Mouse (Mus musculus) heart, embryonic 15.5 days (tissue): ENCODE measurements around the gene Epn2. TPM values are rescaled to one million over a fixed set of nuclear protein-coding genes. Genes with fewer than 3 reads are reported as not detected.
A peak's percentile ranks its signal among the peaks of the same experiment; 100 is the strongest.

ENCODE experiments used
- ATAC-seq: fragments of 200-750 bp; cut with Nextera tagmentation; replicated peaks from 2 replicates; pipeline ENCODE4 v1.8.0; 2017; ENCODE audit warnings: low read depth, moderate TSS enrichment; ENCODE audit not compliant: insufficient number of reproducible peaks, insufficient read depth, low FRiP score
- H3K27ac ChIP-seq: fragments of 300-500 bp; sonication (generic); 2 replicates; pipeline ENCODE4 v1.5.1; 2015; ENCODE audit warnings: mild to moderate bottlenecking, inconsistent platforms
- H3K27me3 ChIP-seq: fragments of 300-500 bp; sonication (generic); 2 replicates; pipeline ENCODE4 v1.6.1; 2015; ENCODE audit warnings: inconsistent platforms
- H3K36me3 ChIP-seq: fragments of 300-500 bp; sonication (generic); 2 replicates; pipeline ENCODE4 v1.6.1; 2015; ENCODE audit warnings: mild to moderate bottlenecking, inconsistent platforms
- H3K4me1 ChIP-seq: fragments of 300-500 bp; sonication (generic); replicated peaks from 2 replicates; pipeline ENCODE4 v1.6.1; 2015; ENCODE audit warnings: inconsistent platforms
- H3K4me2 ChIP-seq: fragments of 300-500 bp; sonication (generic); 2 replicates; pipeline ENCODE4 v1.6.1; 2015; ENCODE audit warnings: inconsistent platforms, mild to moderate bottlenecking, moderate library complexity
- H3K4me3 ChIP-seq: fragments of 300-500 bp; sonication (generic); 2 replicates; pipeline ENCODE4 v1.5.1; 2015; ENCODE audit warnings: mild to moderate bottlenecking, inconsistent platforms
- H3K9ac ChIP-seq: fragments of 300-500 bp; sonication (generic); 2 replicates; pipeline ENCODE4 v1.6.1; 2015; ENCODE audit warnings: mild to moderate bottlenecking, inconsistent platforms
- H3K9me3 ChIP-seq: fragments of 300-500 bp; sonication (generic); replicated peaks from 2 replicates; pipeline ENCODE4 v1.6.1; 2016; ENCODE audit warnings: inconsistent platforms
- WGBS: fragments of 180-500 bp; shearing (Covaris S2); methylation state at CpG from one replicate; pipeline ENCODE4 v1.1.7; 2015; ENCODE audit warnings: mixed read lengths; 5-methylcytosine and 5-hydroxymethylcytosine counted together
- polyA plus RNA-seq: library from polyadenylated mRNA; unstranded; fragments of >200 nt; fragmentation: Nextera tagmentation; extraction: Ambion mirVana; gene quantifications from 2 replicates; pipeline ENCODE4 v1.2.1, GENCODE M21; 2015

The Epn2 gene
- polyA plus RNA-seq, 1 experiment from 2014 or later = 20.2 TPM

- peaks cover 44% of the 10 kb centered on the region for H3K4me1 ChIP-seq
- H3K4me3 ChIP-seq = no peak overlapping the region
- H3K9ac ChIP-seq = no peak overlapping the region
- peaks cover 47% of the 10 kb centered on the region for H3K36me3 ChIP-seq
- 89% methylated on average over 2 of the region's 2 CpGs for WGBS
- H3K4me2 ChIP-seq = no peak overlapping the region
- no peak overlapping the region for H3K27ac ChIP-seq
- H3K9me3 ChIP-seq = no peaks in the 10 kb centered on the region
- H3K27me3 ChIP-seq = no peaks in the 10 kb centered on the region
- ATAC-seq = no peak
Measured at GRCm38 (mm10) chr11:61489085-61489484, 90.4 kb downstream of the Epn2 start.

- no peak for ATAC-seq
- H3K27me3 ChIP-seq = no peaks in the 10 kb centered on the region
- H3K4me1 ChIP-seq = peaks cover 39% of the 10 kb centered on the region
- no peak overlapping the region for H3K4me3 ChIP-seq
- H3K36me3 ChIP-seq = peaks cover 47% of the 10 kb centered on the region
- 84% methylated on average over 7 of the region's 7 CpGs for WGBS
- peak overlapping the region; percentile 51; the same call in 1 of the 2 replicates for H3K4me2 ChIP-seq
- H3K9me3 ChIP-seq = no peaks in the 10 kb centered on the region
- H3K27ac ChIP-seq = peak overlapping the region; percentile 54
- H3K9ac ChIP-seq = no peak overlapping the region
Measured at GRCm38 (mm10) chr11:61487936-61488335, 91.6 kb downstream of the Epn2 start.

GRCm38 (mm10) chr11:61487401-61487800 is 92.1 kb downstream of the Epn2 start:
- H3K9me3 ChIP-seq = no peaks in the 10 kb centered on the region
- H3K36me3 ChIP-seq = peaks cover 43% of the 10 kb centered on the region
- peaks cover 34% of the 10 kb centered on the region for H3K4me1 ChIP-seq
- ATAC-seq = 0 out of 2 replicates have a peak, but pooled peaks have one; percentile 29
- H3K4me2 ChIP-seq = peak overlapping the region; percentile 51; the same call in 1 of the 2 replicates
- no peaks in the 10 kb centered on the region for H3K27me3 ChIP-seq
- peak overlapping the region; percentile 54 for H3K27ac ChIP-seq
- no peak overlapping the region for H3K9ac ChIP-seq
- peak overlapping the region; percentile 41; the same call in 1 of the 2 replicates for H3K4me3 ChIP-seq
- 16% methylated on average over 2 of the region's 2 CpGs for WGBS

GRCm38 (mm10) chr11:61486458-61487219 is 92.8 kb downstream of the Epn2 start:
- peak overlapping the region; percentile 51 for H3K4me2 ChIP-seq
- peak overlapping the region; percentile 83 for H3K27ac ChIP-seq
- ATAC-seq = no peak
- no peaks in the 10 kb centered on the region for H3K27me3 ChIP-seq
- H3K9me3 ChIP-seq = no peaks in the 10 kb centered on the region
- peaks cover 34% of the 10 kb centered on the region for H3K4me1 ChIP-seq
- H3K9ac ChIP-seq = no peak overlapping the region
- peak overlapping the region; percentile 41 for H3K4me3 ChIP-seq
- WGBS = 83% methylated on average over 14 of the region's 14 CpGs
- peaks cover 37% of the 10 kb centered on the region for H3K36me3 ChIP-seq

DNA sequence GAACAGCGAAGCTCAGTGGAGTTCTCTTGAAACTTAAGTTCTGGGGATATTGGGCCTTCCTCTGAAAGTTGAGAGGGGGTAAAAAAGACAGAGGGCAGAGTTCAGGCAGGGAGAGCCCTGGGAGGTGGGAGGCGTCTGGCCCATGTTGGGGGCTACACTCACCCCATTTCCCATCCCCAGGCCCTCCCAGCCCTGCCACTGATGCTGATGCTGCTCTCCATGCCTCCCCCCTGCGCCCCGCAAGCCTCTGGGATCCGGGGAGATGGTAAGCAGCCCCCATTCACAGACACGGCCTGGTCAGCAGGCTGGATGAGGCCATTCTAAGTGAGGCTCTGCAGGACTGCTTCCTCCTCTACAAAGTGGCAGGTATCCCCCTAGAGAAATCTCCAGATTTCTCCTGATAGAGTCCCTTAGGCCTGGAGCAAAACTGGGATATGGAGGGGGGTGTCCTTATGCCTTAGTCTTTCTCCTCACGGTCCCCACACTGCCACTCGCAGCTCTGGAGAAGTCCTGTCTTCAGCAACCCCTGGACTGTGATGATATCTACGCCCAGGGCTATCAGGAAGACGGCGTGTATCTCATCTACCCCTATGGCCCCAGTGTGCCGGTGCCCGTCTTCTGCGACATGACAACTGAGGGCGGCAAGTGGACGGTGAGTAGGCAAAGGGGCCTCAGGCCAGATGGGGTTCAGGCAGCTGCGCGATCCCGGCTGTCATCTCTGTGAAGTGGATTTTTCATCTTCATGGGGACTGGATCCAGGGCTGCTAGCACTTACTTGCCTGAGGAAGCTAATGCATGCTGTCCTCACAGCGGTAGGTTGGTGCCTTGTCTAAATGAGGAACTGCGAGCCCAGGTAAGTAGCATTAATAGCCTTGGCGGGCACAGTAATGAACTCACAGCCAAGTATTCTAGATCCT is 93.7 kb downstream of the Epn2 start:
- 52% methylated on average over 22 of the region's 22 CpGs for WGBS

DNA sequence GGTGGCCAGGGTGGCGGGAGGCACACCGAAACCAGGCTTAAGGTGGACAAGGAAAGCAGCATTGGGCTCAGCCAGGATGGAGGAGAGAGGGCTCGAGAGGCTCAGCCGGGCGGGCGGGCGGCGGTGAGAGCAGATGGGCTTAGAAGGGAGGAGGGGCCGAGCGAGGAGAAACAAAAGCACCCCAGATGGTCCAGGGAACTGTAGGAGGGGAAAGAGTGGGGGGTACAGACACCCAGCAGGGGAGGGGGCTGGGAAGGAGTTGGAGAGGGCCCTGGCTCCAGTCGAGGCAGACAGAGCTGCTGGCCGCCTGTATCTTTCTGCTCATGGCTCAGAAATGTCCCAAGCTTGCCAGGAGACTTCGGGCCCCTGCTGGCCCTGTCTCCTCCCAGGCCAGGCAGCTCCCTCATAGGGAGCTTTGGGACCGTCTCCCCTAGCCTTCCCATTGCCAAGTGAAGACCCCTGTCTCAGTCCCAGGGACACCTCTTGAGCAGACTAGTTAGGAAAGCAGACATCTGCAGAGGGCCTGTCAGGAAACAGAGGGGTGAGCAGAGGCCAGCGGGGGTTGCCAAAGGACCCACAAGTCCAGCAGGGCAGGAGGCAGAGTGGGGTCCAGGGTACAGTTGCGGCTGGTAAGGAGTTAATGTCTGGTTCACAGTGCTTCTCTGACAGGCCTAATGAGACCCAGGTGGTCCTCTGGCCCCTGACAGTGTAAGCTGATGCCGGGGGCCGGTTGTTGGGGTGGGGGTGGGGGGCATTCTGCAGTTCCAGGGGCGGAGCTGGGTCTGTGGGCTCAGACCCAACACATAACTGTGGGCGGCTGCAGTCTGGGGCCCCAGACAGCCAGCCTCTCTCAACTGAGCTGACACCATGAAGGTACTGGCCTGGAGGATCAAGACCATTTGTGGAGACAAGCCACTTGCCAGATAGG is 94.6 kb downstream of the Epn2 start, which contains the start of gene Mfap4:
Mfap4 (plus strand) TSS at position 819 of the 928 bp plus-strand sequence.
- WGBS = 26% methylated on average over 20 of the region's 20 CpGs
- peak within 1 kb of the TSS; percentile 36; the same call in 1 of the 2 replicates for H3K9ac ChIP-seq
- H3K27ac ChIP-seq = peak within 1 kb of the TSS; percentile 83
- H3K4me1 ChIP-seq = peaks cover 34% of the 10 kb centered on the region
- H3K27me3 ChIP-seq = no peaks in the 10 kb centered on the region
- H3K4me2 ChIP-seq = peak within 1 kb of the TSS; percentile 51
- peaks cover 19% of the 10 kb centered on the region for H3K36me3 ChIP-seq
- no peaks in the 10 kb centered on the region for H3K9me3 ChIP-seq
- peak within 1 kb of the TSS; percentile 41 for H3K4me3 ChIP-seq
- ATAC-seq = peak; percentile 76

More for the DNA sequence above, 93.7 kb downstream of the Epn2 start:
- Histone ChIP-seq H3K36me3 (peaks cover 28% of the 10 kb centered on the region), H3K9me3 (no peaks in the 10 kb centered on the region), H3K9ac (peak overlapping the region; percentile 36; the same call in 1 of the 2 replicates), H3K4me3 (peak overlapping the region; percentile 41), H3K27ac (peak overlapping the region; percentile 83), H3K4me1 (peaks cover 34% of the 10 kb centered on the region), H3K27me3 (no peaks in the 10 kb centered on the region), H3K4me2 (peak overlapping the region; percentile 51)
- no peak for ATAC-seq

- Histone ChIP-seq H3K36me3 (peaks cover 13% of the 10 kb centered on the region), H3K4me1 (peaks cover 34% of the 10 kb centered on the region), H3K4me2 (peak overlapping the region; percentile 43), H3K9ac (no peak overlapping the region), H3K9me3 (no peaks in the 10 kb centered on the region), H3K4me3 (peak overlapping the region; percentile 3; the same call in 1 of the 2 replicates), H3K27me3 (no peaks in the 10 kb centered on the region), H3K27ac (peak overlapping the region; percentile 83)
- ATAC-seq = no peak
- 29% methylated on average over 10 of the region's 10 CpGs for WGBS
Measured at GRCm38 (mm10) chr11:61484256-61484612, 95.3 kb downstream of the Epn2 start.

GRCm38 (mm10) chr11:61483226-61483845 is 96.2 kb downstream of the Epn2 start:
- Histone ChIP-seq H3K27me3 (no peaks in the 10 kb centered on the region), H3K9ac (no peak overlapping the region), H3K4me2 (no peak overlapping the region), H3K36me3 (peaks cover 4% of the 10 kb centered on the region), H3K27ac (0 out of 2 replicates have a peak overlapping the region, but pooled peaks have one; percentile 14), H3K4me3 (no peak overlapping the region), H3K9me3 (no peaks in the 10 kb centered on the region), H3K4me1 (peaks cover 34% of the 10 kb centered on the region)
- ATAC-seq = no peak
- WGBS = 88% methylated on average over 13 of the region's 13 CpGs

GRCm38 (mm10) chr11:61481239-61482090 is 98.0 kb downstream of the Epn2 start:
- no peaks in the 10 kb centered on the region for H3K36me3 ChIP-seq
- no peaks in the 10 kb centered on the region; the same call in 1 of the 2 replicates for H3K27me3 ChIP-seq
- H3K27ac ChIP-seq = no peak overlapping the region
- no peak overlapping the region for H3K9ac ChIP-seq
- peaks cover 18% of the 10 kb centered on the region for H3K4me1 ChIP-seq
- no peak for ATAC-seq
- no peaks in the 10 kb centered on the region for H3K9me3 ChIP-seq
- WGBS = 54% methylated on average over 9 of the region's 9 CpGs
- no peak overlapping the region for H3K4me2 ChIP-seq
- no peak overlapping the region for H3K4me3 ChIP-seq
